Mouse (Mus musculus) myocyte (in vitro differentiated cells): ENCODE measurements around the gene Osbpl5. TPM values are rescaled to one million over a fixed set of nuclear protein-coding genes. Genes with fewer than 3 reads are reported as not detected.
"Not testable (repeated sequence)": the region's sequence is repeated elsewhere in the genome, so short reads cannot be mapped to it uniquely, and the experiment has no call there.

Source experiments
- H3K27me3 ChIP-seq: one replicate; pipeline ENCODE4 v1.6.1; 2011; ENCODE audit not compliant: control insufficient read depth, insufficient read depth, insufficient read length
- H3K36me3 ChIP-seq: one replicate; pipeline ENCODE4 v1.6.1; 2011; ENCODE audit not compliant: control insufficient read depth, insufficient read depth
- H3K4me2 ChIP-seq: one replicate; pipeline ENCODE4 v1.6.1; 2011; ENCODE audit warnings: low read depth, control low read depth
- H3K4me3 ChIP-seq: one replicate; pipeline ENCODE4 v1.5.1; 2011; ENCODE audit warnings: mild to moderate bottlenecking, control low read depth, moderate library complexity
- H3K79me2 ChIP-seq: one replicate; pipeline ENCODE4 v1.6.1; 2011; ENCODE audit not compliant: control insufficient read depth, insufficient read depth
- H3ac ChIP-seq: one replicate; pipeline ENCODE4 v1.6.1; 2011; ENCODE audit not compliant: control insufficient read depth, insufficient read length
- CEBPB ChIP-seq: IDR thresholded peaks from 2 replicates; pipeline ENCODE4 v1.6.1; 2011; ENCODE audit warnings: mild to moderate bottlenecking, moderate library complexity; ENCODE audit not compliant: poor library complexity, insufficient read depth, severe bottlenecking
- E2F4 ChIP-seq: IDR thresholded peaks from one replicate; pipeline ENCODE4 v1.6.1; 2011; ENCODE audit warnings: mild to moderate bottlenecking, control low read depth, moderate library complexity; ENCODE audit not compliant: insufficient read depth
- MAX ChIP-seq: IDR thresholded peaks from one replicate; pipeline ENCODE4 v1.6.1; 2011; ENCODE audit warnings: low read depth, mild to moderate bottlenecking, control low read depth
- MYOD1 ChIP-seq, 3 experiments: IDR thresholded peaks; one replicate each; pipeline ENCODE4 v1.6.1; 2011; ENCODE audit warnings: control low read depth in 2 of 3, low read depth in 2 of 3, mild to moderate bottlenecking in 2 of 3, moderate library complexity in 1 of 3; ENCODE audit not compliant: insufficient read length in 2 of 3, control insufficient read depth in 1 of 3
- MYOG ChIP-seq, 3 experiments: IDR thresholded peaks; one replicate each; pipeline ENCODE4 v1.6.1; 2011; ENCODE audit warnings: control low read depth in 2 of 3, low read depth in 2 of 3, mild to moderate bottlenecking in 2 of 3; ENCODE audit not compliant: insufficient read length in 2 of 3, control insufficient read depth in 1 of 3, insufficient read depth in 1 of 3
- POLR2A ChIP-seq: IDR thresholded peaks from one replicate; pipeline ENCODE4 v1.6.1; 2011; ENCODE audit warnings: low read depth, mild to moderate bottlenecking, control low read depth, moderate library complexity; ENCODE audit not compliant: insufficient read length
- POLR2AphosphoS2 ChIP-seq: IDR thresholded peaks from one replicate; pipeline ENCODE4 v1.6.1; 2011; ENCODE audit warnings: low read depth, control low read depth; ENCODE audit not compliant: insufficient read length
- REST ChIP-seq: IDR thresholded peaks from one replicate; pipeline ENCODE4 v1.6.1; 2011; ENCODE audit warnings: mild to moderate bottlenecking, control low read depth, moderate library complexity; ENCODE audit not compliant: insufficient read depth, insufficient read length
- SRF ChIP-seq: IDR thresholded peaks from one replicate; pipeline ENCODE4 v1.6.1; 2011; ENCODE audit warnings: low read depth; ENCODE audit not compliant: control insufficient read depth, insufficient read length
- TCF12 ChIP-seq: IDR thresholded peaks from one replicate; pipeline ENCODE4 v1.6.1; 2011; ENCODE audit warnings: mild to moderate bottlenecking, control low read depth; ENCODE audit not compliant: poor library complexity, insufficient read depth, severe bottlenecking
- TCF3 ChIP-seq: IDR thresholded peaks from one replicate; pipeline ENCODE4 v1.6.1; 2011; ENCODE audit warnings: low read depth, control low read depth; ENCODE audit not compliant: insufficient read length
- USF1 ChIP-seq: IDR thresholded peaks from one replicate; pipeline ENCODE4 v1.6.1; 2011; ENCODE audit warnings: low read depth, mild to moderate bottlenecking, control low read depth, moderate library complexity
- polyA plus RNA-seq: library from polyadenylated mRNA; unstranded; fragments of >200 nt; fragmentation: generic; extraction: Trizol; gene quantifications from one replicate; pipeline ENCODE4 v1.2.1, GENCODE M21; 2012; ENCODE audit warnings: missing spikeins

Osbpl5 gene
- polyA plus RNA-seq, 1 experiment = 49.6 TPM

DNA sequence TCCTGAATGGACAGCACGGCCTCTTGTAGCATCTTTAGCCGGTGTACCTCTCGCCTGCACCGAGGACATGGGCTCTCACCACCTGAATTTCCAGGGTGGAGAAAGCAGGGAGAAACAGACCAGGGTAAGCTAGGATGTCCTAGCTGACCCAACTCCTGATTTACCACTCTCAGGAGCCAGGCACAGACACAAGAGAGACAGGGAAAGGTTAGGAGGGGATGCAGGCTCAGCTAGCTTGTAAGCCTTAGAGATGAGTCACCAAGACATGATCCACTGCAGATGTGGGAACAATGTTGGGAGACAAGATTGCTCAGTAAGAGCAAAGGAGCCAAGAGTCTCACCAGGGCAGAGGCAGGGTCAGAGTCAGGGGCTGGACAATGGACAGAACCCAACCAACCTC is 64.9 kb downstream of the Osbpl5 start:
- no peak for TF ChIP-seq TCF12
- no peak for TF ChIP-seq POLR2A
- no peak for TF ChIP-seq REST
- no peak for TF ChIP-seq POLR2AphosphoS2
- TF ChIP-seq MYOG (IDR thresholded peaks at IDR 0.05; ENCODE audit: control insufficient read depth in 1 of 3, insufficient read depth in 1 of 3, insufficient read length in 2 of 3, low read depth in 2 of 3) = no peak
- TF ChIP-seq TCF3 = no peak
- no peak for TF ChIP-seq MYOD1 (IDR thresholded peaks at IDR 0.05; ENCODE audit: control insufficient read depth in 1 of 3, insufficient read length in 2 of 3, low read depth in 2 of 3)
- Histone ChIP-seq H3K27me3 (no peaks in the 10 kb centered on the region), H3K79me2 (no peaks in the 10 kb centered on the region)

DNA sequence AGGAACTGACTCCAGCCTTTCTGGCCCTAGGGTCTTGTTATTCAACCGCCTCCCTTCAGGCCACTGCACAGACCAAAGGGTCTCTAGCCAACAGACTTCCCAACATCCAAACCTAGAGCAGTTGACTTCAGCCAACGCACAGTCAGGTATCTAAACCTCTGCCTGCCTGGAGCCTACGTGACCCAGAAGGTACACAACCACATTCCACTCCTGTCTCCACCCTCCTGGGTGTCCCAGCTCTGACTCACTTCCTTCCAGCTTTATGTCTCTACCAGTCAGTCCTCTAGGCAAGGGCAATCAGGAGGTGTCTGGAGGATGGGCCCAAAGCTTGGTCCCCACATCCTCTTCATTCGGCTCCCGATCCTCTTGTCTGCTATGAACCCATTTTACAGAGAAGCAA is 65.6 kb downstream of the Osbpl5 start:
- peaks cover 31% of the 10 kb centered on the region for H3K36me3 ChIP-seq
- H3K4me2 ChIP-seq = no peak overlapping the region
- TF ChIP-seq POLR2AphosphoS2 (no peak), MYOD1 (IDR thresholded peaks at IDR 0.05; ENCODE audit: control insufficient read depth in 1 of 3, insufficient read length in 2 of 3, low read depth in 2 of 3) (no peak), TCF3 (no peak), USF1 (no peak), E2F4 (no peak), MAX (no peak), POLR2A (no peak), TCF12 (no peak), CEBPB (no peak)
- H3K4me3 ChIP-seq = no peak overlapping the region
- no peaks in the 10 kb centered on the region for H3K79me2 ChIP-seq
- no peaks in the 10 kb centered on the region for H3K27me3 ChIP-seq
- no peak overlapping the region for H3ac ChIP-seq

More for the DNA sequence above, 64.9 kb downstream of the Osbpl5 start:
- Histone ChIP-seq H3K36me3 (peaks cover 35% of the 10 kb centered on the region), H3K4me2 (no peak overlapping the region), H3K4me3 (no peak overlapping the region), H3ac (no peak overlapping the region)

DNA sequence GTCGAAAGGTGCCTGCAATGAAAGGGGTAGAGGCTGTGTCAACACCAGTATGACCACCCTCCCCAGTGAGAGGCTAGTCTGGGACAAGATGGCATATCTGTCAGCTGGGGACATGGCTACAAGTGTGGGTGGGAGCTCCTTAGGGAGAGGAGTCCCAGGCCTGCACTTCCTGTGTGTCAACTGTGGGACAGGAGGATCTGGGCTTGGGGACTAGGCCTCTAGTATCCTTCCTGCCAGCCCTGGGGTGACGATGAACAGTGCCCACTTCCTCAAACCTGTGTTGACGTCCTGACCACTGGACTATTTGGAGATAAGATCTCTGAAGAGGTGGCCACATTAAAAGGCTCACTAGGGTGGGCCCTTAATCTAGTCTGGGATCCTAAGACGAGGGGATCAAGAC is 66.8 kb downstream of the Osbpl5 start:
- no peaks in the 10 kb centered on the region for H3K27me3 ChIP-seq
- no peaks in the 10 kb centered on the region for H3K79me2 ChIP-seq
- H3K36me3 ChIP-seq = peaks cover 21% of the 10 kb centered on the region
- TF ChIP-seq POLR2AphosphoS2 = no peak
- TF ChIP-seq POLR2A = no peak
- no peak for TF ChIP-seq MYOD1 (IDR thresholded peaks at IDR 0.05; ENCODE audit: control insufficient read depth in 1 of 3, insufficient read length in 2 of 3, low read depth in 2 of 3)
- no peak for TF ChIP-seq E2F4
- TF ChIP-seq REST = no peak
- TF ChIP-seq USF1 = no peak
- TF ChIP-seq MYOG (IDR thresholded peaks at IDR 0.05; ENCODE audit: control insufficient read depth in 1 of 3, insufficient read depth in 1 of 3, insufficient read length in 2 of 3, low read depth in 2 of 3) = no peak
- TF ChIP-seq TCF3 = no peak
- TF ChIP-seq CEBPB = no peak
- TF ChIP-seq MAX = no peak
- no peak for TF ChIP-seq TCF12
- TF ChIP-seq SRF = no peak
- H3ac ChIP-seq = no peak overlapping the region
- no peak overlapping the region for H3K4me3 ChIP-seq
- no peak overlapping the region for H3K4me2 ChIP-seq

DNA sequence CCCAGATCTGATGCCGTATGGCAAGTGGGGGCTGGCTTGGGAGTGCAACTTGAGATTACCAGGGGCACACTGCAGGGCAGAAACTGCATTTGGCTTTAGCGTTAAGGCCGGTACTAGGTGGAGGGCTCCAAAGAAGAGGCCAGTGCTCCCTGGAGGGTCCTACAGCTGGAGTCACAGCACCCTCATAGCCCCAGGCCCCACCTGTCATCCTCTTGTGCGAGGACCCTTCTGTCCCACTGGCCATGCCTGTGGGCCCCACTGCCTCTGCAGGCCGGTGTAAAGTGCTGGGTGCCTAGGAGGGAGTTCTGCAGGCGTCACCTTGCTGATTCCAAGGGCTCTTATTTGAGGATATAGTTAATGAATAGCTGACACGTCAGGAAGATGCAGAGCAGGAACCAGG is 67.3 kb downstream of the Osbpl5 start:
- TF ChIP-seq REST = no peak
- TF ChIP-seq POLR2AphosphoS2 = no peak
- no peak for TF ChIP-seq SRF
- no peak for TF ChIP-seq POLR2A
- no peak for TF ChIP-seq MYOD1 (IDR thresholded peaks at IDR 0.05; ENCODE audit: control insufficient read depth in 1 of 3, insufficient read length in 2 of 3, low read depth in 2 of 3)
- no peak for TF ChIP-seq CEBPB
- TF ChIP-seq MAX = no peak
- no peak for TF ChIP-seq TCF3
- no peak for TF ChIP-seq E2F4
- TF ChIP-seq USF1 = no peak
- no peak for TF ChIP-seq MYOG (IDR thresholded peaks at IDR 0.05; ENCODE audit: control insufficient read depth in 1 of 3, insufficient read depth in 1 of 3, insufficient read length in 2 of 3, low read depth in 2 of 3)
- TF ChIP-seq TCF12 = no peak
- H3K36me3 ChIP-seq = peaks cover 21% of the 10 kb centered on the region
- no peak overlapping the region for H3ac ChIP-seq

DNA sequence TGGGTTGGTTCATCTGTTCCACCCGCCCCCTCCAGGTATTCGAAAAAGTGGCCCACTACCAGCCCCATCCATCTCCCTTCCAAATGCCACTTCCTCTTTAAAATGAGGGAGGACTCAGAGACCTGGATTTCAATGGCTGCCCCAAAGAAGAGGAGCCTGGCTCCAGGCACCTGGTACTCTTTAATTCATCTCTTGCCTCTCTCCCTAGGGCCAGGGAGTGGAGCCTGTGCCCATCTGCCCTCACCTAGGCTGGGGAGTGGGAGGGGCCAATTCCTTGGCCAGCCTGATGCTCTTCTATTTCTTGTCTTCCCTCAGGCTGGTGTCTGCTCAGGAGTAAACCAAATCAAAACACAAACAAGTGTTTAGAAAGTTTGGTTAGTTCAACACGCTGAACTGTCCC is 70.1 kb downstream of the Osbpl5 start:
- not testable (repeated sequence) for H3K27me3 ChIP-seq, H3K4me2 ChIP-seq, H3K4me3 ChIP-seq, H3K79me2 ChIP-seq, H3K36me3 ChIP-seq, H3ac ChIP-seq

More for the DNA sequence above, 67.3 kb downstream of the Osbpl5 start:
- Histone ChIP-seq H3K4me2 (no peak overlapping the region), H3K4me3 (no peak overlapping the region), H3K79me2 (no peaks in the 10 kb centered on the region), H3K27me3 (no peaks in the 10 kb centered on the region)

DNA sequence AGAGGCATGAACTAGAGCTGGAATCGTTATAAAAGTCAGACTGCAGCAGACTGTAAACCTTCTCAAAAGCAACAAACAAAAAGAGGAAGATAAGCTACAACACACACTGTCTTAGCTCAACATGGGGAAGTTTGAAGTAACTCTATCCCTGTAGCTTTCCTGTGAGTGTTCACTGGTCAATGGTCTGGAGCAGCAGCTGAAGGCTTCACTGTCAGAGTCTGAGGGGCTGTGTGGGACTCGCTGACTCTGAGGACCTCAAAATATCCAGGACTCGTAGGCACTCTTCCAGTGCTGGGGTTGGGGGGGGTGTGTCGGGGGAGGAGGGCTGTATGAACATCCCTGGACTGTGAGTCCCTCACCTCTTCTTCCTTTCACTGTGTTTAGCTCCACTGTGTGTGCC is 70.6 kb downstream of the Osbpl5 start:
- H3ac ChIP-seq = not testable (repeated sequence)
- Histone ChIP-seq H3K4me2 (peak overlapping the region; percentile 56), H3K4me3 (peak overlapping the region; percentile 31)

More for the DNA sequence above, 70.6 kb downstream of the Osbpl5 start:
- H3K27me3 ChIP-seq, H3K79me2 ChIP-seq, H3K36me3 ChIP-seq: not testable (repeated sequence)
